Mouse (Mus musculus): Measurements from ENCODE around the gene St7. TPM values are rescaled to one million over a fixed set of nuclear protein-coding genes. Genes with fewer than 3 reads are reported as not detected.
A peak's percentile ranks its signal among the peaks of the same experiment; 100 is the strongest.

The St7 gene
- polyA plus RNA-seq, 1 experiment from 2014 or later, result 28.3 TPM

- Histone ChIP-seq H3K36me3 (peaks cover 4% of the 10 kb centered on the region; the same call in 1 of the 2 replicates), H3K4me2 (replicated peaks) (no peak overlapping the region), H3K27me3 (no peaks in the 10 kb centered on the region), H3K27ac (no peak overlapping the region), H3K9me3 (no peaks in the 10 kb centered on the region), H3K4me3 (no peak overlapping the region), H3K4me1 (no peaks in the 10 kb centered on the region), H3K9ac (no peak overlapping the region)
- WGBS, result 72% methylated on average over 9 of the region's 9 CpGs
- no peak for ATAC-seq (ENCODE audit: low FRiP score, low read depth)
These were observed 251.3 kb downstream of the St7 start for GRCm38 (mm10) chr6:17943877-17944617.

DNA sequence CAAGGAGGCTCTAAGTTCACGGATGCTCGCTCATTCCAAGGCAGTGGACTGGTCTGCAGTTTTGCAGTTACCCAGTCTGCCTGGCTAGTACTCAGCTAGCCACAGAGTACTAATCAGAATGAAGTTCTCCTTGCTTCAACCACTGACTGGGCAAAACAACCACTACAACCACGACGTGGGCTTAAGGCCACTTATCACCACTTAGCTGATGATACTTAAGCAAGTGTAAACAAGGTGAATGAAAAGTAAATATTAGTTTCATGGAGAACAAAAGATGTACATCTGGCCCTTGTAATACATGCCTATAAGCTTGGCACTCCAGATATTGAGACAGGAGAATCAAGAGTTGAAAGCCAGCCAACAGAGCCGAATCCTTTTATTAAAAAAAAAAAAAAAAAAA is 253.7 kb downstream of the St7 start:
- no peak overlapping the region for H3K9ac ChIP-seq

DNA sequence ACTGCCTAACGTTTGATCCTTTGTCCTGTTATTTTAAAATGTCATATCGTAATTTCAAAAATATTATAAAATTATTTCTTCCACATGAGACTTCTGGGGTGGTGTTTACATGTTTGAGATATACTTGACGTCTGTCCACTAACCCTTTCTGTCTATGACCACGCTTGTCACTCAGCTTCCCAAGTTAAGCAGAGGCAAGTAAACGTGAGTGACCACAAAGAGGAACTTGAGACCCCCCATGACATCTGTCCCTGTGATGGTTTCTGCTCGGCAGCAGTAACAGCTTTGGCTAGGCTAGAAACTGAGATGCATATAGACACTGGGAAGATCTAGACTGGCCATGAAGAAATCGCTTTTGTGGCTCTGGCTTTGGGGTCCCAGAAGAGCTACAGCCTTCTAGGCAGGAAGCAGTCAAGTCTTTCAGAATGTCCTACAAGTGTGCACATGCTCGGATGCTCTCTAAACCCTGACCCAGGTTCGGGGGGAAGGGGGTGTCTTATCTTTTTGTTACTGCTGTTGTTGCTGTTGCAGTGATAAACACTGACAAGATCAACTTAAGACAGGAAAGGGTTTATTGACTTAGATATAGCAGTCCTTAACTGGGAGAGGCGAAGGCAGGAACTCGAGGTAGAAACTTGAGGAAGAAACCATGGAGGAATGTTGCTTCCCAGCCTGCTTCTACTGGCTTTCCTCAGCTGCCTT is 254.5 kb downstream of the St7 start:
- no peak for ATAC-seq (ENCODE audit: low FRiP score, low read depth)
- 72% methylated on average over 11 of the region's 11 CpGs for WGBS
- Histone ChIP-seq H3K9me3 (no peaks in the 10 kb centered on the region), H3K4me1 (0 out of 2 replicates have a peak, but pooled peaks cover 7% of the 10 kb centered on the region), H3K27ac (no peak overlapping the region), H3K4me3 (no peak overlapping the region), H3K27me3 (no peaks in the 10 kb centered on the region), H3K4me2 (replicated peaks) (no peak overlapping the region), H3K9ac (no peak overlapping the region), H3K36me3 (peaks cover 4% of the 10 kb centered on the region; the same call in 1 of the 2 replicates)

More for the DNA sequence above, 253.7 kb downstream of the St7 start:
- Histone ChIP-seq H3K36me3 (peaks cover 4% of the 10 kb centered on the region; the same call in 1 of the 2 replicates), H3K27ac (no peak overlapping the region), H3K9me3 (no peaks in the 10 kb centered on the region), H3K27me3 (no peaks in the 10 kb centered on the region), H3K4me2 (replicated peaks) (no peak overlapping the region), H3K4me3 (no peak overlapping the region), H3K4me1 (0 out of 2 replicates have a peak, but pooled peaks cover under 1% of the 10 kb centered on the region)
- ATAC-seq (ENCODE audit: low FRiP score, low read depth), result no peak
- WGBS, result 73% methylated on average over 5 of the region's 5 CpGs

DNA sequence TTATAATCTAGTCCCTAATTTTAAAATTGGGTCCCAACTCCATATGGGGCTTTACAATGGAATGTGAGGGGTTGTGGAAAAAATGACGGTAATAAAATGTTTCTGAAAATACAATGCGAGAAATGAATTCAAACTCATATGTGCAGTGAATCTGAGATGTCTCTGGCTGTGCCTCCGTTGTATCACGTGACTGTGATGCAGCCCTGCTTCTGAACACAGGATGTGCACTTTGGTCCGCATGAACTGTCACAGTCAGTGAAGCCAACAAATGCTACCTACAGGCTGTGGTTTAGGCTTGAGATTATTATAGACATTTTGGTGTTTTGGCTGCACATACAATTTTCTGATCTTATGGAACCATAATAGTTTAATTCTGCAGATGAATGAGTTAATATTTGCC is 256.4 kb downstream of the St7 start:
- no peak overlapping the region for H3K27ac ChIP-seq
- no peak overlapping the region for H3K4me2 ChIP-seq (replicated peaks)
- no peak for ATAC-seq (ENCODE audit: low FRiP score, low read depth)
- 80% methylated on average over 5 of the region's 5 CpGs for WGBS
- no peak overlapping the region for H3K4me3 ChIP-seq
- no peaks in the 10 kb centered on the region for H3K9me3 ChIP-seq
- H3K27me3 ChIP-seq, result no peaks in the 10 kb centered on the region
- 0 out of 2 replicates have a peak, but pooled peaks cover 7% of the 10 kb centered on the region for H3K4me1 ChIP-seq
- H3K9ac ChIP-seq, result no peak overlapping the region
- H3K36me3 ChIP-seq, result no peaks in the 10 kb centered on the region

- no peak overlapping the region for H3K9ac ChIP-seq
- H3K27me3 ChIP-seq, result no peaks in the 10 kb centered on the region
- no peak overlapping the region for H3K4me3 ChIP-seq
- no peaks in the 10 kb centered on the region for H3K36me3 ChIP-seq
- WGBS, result 67% methylated on average over 8 of the region's 8 CpGs
- H3K9me3 ChIP-seq, result no peaks in the 10 kb centered on the region
- 0 out of 2 replicates have a peak, but pooled peaks have one; percentile 54 for ATAC-seq (ENCODE audit: low FRiP score, low read depth)
- no peak overlapping the region for H3K27ac ChIP-seq
- 0 out of 2 replicates have a peak, but pooled peaks cover 7% of the 10 kb centered on the region for H3K4me1 ChIP-seq
- no peak overlapping the region for H3K4me2 ChIP-seq (replicated peaks)
These were observed 259.0 kb downstream of the St7 start for GRCm38 (mm10) chr6:17951779-17952178.

- no peaks in the 10 kb centered on the region for H3K36me3 ChIP-seq
- H3K4me3 ChIP-seq, result no peak overlapping the region
- H3K9ac ChIP-seq, result no peak overlapping the region
- no peak overlapping the region for H3K27ac ChIP-seq
- 91% methylated on average over 3 of the region's 3 CpGs for WGBS
- no peak for ATAC-seq (ENCODE audit: low FRiP score, low read depth)
- H3K4me2 ChIP-seq (replicated peaks), result no peak overlapping the region
- no peaks in the 10 kb centered on the region for H3K27me3 ChIP-seq
- H3K4me1 ChIP-seq, result no peaks in the 10 kb centered on the region
- H3K9me3 ChIP-seq, result no peaks in the 10 kb centered on the region
These were observed 270.7 kb downstream of the St7 start for GRCm38 (mm10) chr6:17963455-17963854.

- WGBS, result 72% methylated on average over 1 of the region's 1 CpGs
These were observed 275.9 kb downstream of the St7 start for GRCm38 (mm10) chr6:17968467-17969144.

GRCm38 (mm10) chr6:17969815-17970214 is 277.1 kb downstream of the St7 start:
- Histone ChIP-seq H3K36me3 (no peaks in the 10 kb centered on the region), H3K9ac (no peak overlapping the region), H3K27ac (no peak overlapping the region), H3K9me3 (no peaks in the 10 kb centered on the region), H3K4me3 (no peak overlapping the region), H3K4me2 (replicated peaks) (no peak overlapping the region), H3K4me1 (no peaks in the 10 kb centered on the region), H3K27me3 (no peaks in the 10 kb centered on the region)
- no peak for ATAC-seq (ENCODE audit: low FRiP score, low read depth)
- 51% methylated on average over 1 of the region's 1 CpGs for WGBS

More at GRCm38 (mm10) chr6:17968467-17969144, 275.9 kb downstream of the St7 start:
- no peak overlapping the region for H3K9ac ChIP-seq
- H3K4me1 ChIP-seq, result no peaks in the 10 kb centered on the region
- H3K4me3 ChIP-seq, result no peak overlapping the region
- no peak for ATAC-seq (ENCODE audit: low FRiP score, low read depth)
- H3K4me2 ChIP-seq (replicated peaks), result no peak overlapping the region
- H3K9me3 ChIP-seq, result no peaks in the 10 kb centered on the region
- no peaks in the 10 kb centered on the region for H3K36me3 ChIP-seq
- no peak overlapping the region for H3K27ac ChIP-seq
- no peaks in the 10 kb centered on the region for H3K27me3 ChIP-seq

GRCm38 (mm10) chr6:17971393-17971792 is 278.7 kb downstream of the St7 start:
- Histone ChIP-seq H3K4me3 (no peak overlapping the region), H3K9ac (no peak overlapping the region), H3K36me3 (no peaks in the 10 kb centered on the region), H3K4me2 (replicated peaks) (no peak overlapping the region), H3K9me3 (no peaks in the 10 kb centered on the region), H3K4me1 (no peaks in the 10 kb centered on the region), H3K27me3 (no peaks in the 10 kb centered on the region), H3K27ac (no peak overlapping the region)
- ATAC-seq (ENCODE audit: low FRiP score, low read depth), result no peak

GRCm38 (mm10) chr6:17974416-17974815 is 281.7 kb downstream of the St7 start:
- Histone ChIP-seq H3K9me3 (no peaks in the 10 kb centered on the region), H3K36me3 (no peaks in the 10 kb centered on the region), H3K27ac (no peak overlapping the region), H3K4me3 (no peak overlapping the region), H3K9ac (no peak overlapping the region), H3K27me3 (no peaks in the 10 kb centered on the region), H3K4me1 (no peaks in the 10 kb centered on the region), H3K4me2 (replicated peaks) (no peak overlapping the region)
- WGBS, result 82% methylated on average over 3 of the region's 3 CpGs
- ATAC-seq (ENCODE audit: low FRiP score, low read depth), result no peak

GRCm38 (mm10) chr6:17977165-17977564 is 284.4 kb downstream of the St7 start:
- 63% methylated on average over 1 of the region's 1 CpGs for WGBS
- no peak overlapping the region for H3K27ac ChIP-seq
- H3K4me2 ChIP-seq (replicated peaks), result no peak overlapping the region
- no peak overlapping the region for H3K4me3 ChIP-seq
- H3K9me3 ChIP-seq, result no peaks in the 10 kb centered on the region
- no peaks in the 10 kb centered on the region for H3K36me3 ChIP-seq
- H3K9ac ChIP-seq, result no peak overlapping the region
- ATAC-seq (ENCODE audit: low FRiP score, low read depth), result no peak
- no peaks in the 10 kb centered on the region for H3K4me1 ChIP-seq
- no peaks in the 10 kb centered on the region for H3K27me3 ChIP-seq

- Histone ChIP-seq H3K4me1 (no peaks in the 10 kb centered on the region), H3K9ac (no peak overlapping the region), H3K36me3 (no peaks in the 10 kb centered on the region), H3K27ac (no peak overlapping the region), H3K9me3 (no peaks in the 10 kb centered on the region), H3K4me2 (replicated peaks) (no peak overlapping the region), H3K27me3 (no peaks in the 10 kb centered on the region), H3K4me3 (no peak overlapping the region)
- WGBS, result 70% methylated on average over 5 of the region's 5 CpGs
- no peak for ATAC-seq (ENCODE audit: low FRiP score, low read depth)
These were observed 285.6 kb downstream of the St7 start for GRCm38 (mm10) chr6:17978324-17978723.
